Mouse (Mus musculus) c-Kit-positive CD71-negative TER-119-negative erythroid progenitor cells, embryonic 14.5 days (primary cell): ENCODE results near the gene Pld4.
A peak's percentile ranks its signal among the peaks of the same experiment; 100 is the strongest.

Experiments used
- DNase-seq: peaks from one replicate; pipeline ENCODE4 v3.0.0-alpha.2; 2013; ENCODE audit warnings: low read depth

The Pld4 gene

GRCm38 (mm10) chr12:112738281-112739022, 22.0 kb upstream of the Pld4 start:
- DNase-seq, result no peak

- DNase-seq, result no peak
These were observed 21.4 kb upstream of the Pld4 start for GRCm38 (mm10) chr12:112739023-112739568.

- no peak for DNase-seq
These were observed 17.7 kb upstream of the Pld4 start for GRCm38 (mm10) chr12:112742768-112743167.

GRCm38 (mm10) chr12:112743168-112743975, 17.1 kb upstream of the Pld4 start:
- DNase-seq, result peak; percentile 65

GRCm38 (mm10) chr12:112744211-112744610, 16.2 kb upstream of the Pld4 start:
- DNase-seq, result no peak

GRCm38 (mm10) chr12:112744891-112745580, 15.4 kb upstream of the Pld4 start:
- DNase-seq, result no peak

GRCm38 (mm10) chr12:112745716-112746115, 14.7 kb upstream of the Pld4 start:
- no peak for DNase-seq

- DNase-seq, result no peak
These were observed 14.0 kb upstream of the Pld4 start for GRCm38 (mm10) chr12:112746461-112746807.

- peak; percentile 62 for DNase-seq
These were observed 13.4 kb upstream of the Pld4 start for GRCm38 (mm10) chr12:112746808-112747605.

- DNase-seq, result no peak
These were observed 12.9 kb upstream of the Pld4 start for GRCm38 (mm10) chr12:112747606-112747970.

- DNase-seq, result no peak
These were observed 9.5 kb upstream of the Pld4 start for GRCm38 (mm10) chr12:112750976-112751375.

GRCm38 (mm10) chr12:112752399-112752798, 8.1 kb upstream of the Pld4 start:
- DNase-seq, result no peak

GRCm38 (mm10) chr12:112755900-112756299, 4.6 kb upstream of the Pld4 start:
- DNase-seq, result no peak

- no peak for DNase-seq
These were observed 2.6 kb upstream of the Pld4 start for GRCm38 (mm10) chr12:112757896-112758295.

- DNase-seq, result no peak
These were observed 984 bp upstream of the Pld4 start for GRCm38 (mm10) chr12:112759471-112759870.

- DNase-seq, result no peak
These were observed 956 bp downstream of the Pld4 start for GRCm38 (mm10) chr12:112761411-112761810.

GRCm38 (mm10) chr12:112762018-112762417, 1.6 kb downstream of the Pld4 start:
- peak; percentile 35 for DNase-seq

- no peak for DNase-seq
These were observed 2.7 kb downstream of the Pld4 start for GRCm38 (mm10) chr12:112763176-112763575.

GRCm38 (mm10) chr12:112764141-112764540, 3.7 kb downstream of the Pld4 start:
- no peak for DNase-seq

GRCm38 (mm10) chr12:112764991-112765390, 4.5 kb downstream of the Pld4 start:
- DNase-seq, result no peak

- DNase-seq, result no peak
These were observed 6.1 kb downstream of the Pld4 start for GRCm38 (mm10) chr12:112766586-112766985.
